8 mouse cellular contexts compared by ENCODE assay signal in genomic region chr7:43671064-43671808, GRCm38 (mm10). TPM values are rescaled to one million over a fixed set of nuclear protein-coding genes. Genes with fewer than 3 reads are reported as not detected.
DNase-seq lines count a peak whose midpoint lies in the region; ATAC-seq and TF ChIP-seq lines count a peak whose summit lies in the region.

No protein-coding gene starts in this region.

- peaks cover 14% of the 10 kb centered on the region for H3K4me1 ChIP-seq in testis, adult 2 months (ENCODE audit: control insufficient read depth, insufficient read depth, low read length)
- peaks cover 9% of the 10 kb centered on the region for H3K4me1 ChIP-seq in liver, embryonic 11.5 days (replicated peaks; ENCODE audit: control insufficient read depth, insufficient read depth, low read length)
- peaks cover 9% of the 10 kb centered on the region; the same call in 1 of the 2 replicates for H3K4me1 ChIP-seq in stomach, embryonic 16.5 days (ENCODE audit: control insufficient read depth, insufficient read depth, low read length)

- peak overlapping the region; percentile 73 for H3K4me2 ChIP-seq in liver, embryonic 11.5 days
- H3K4me2 ChIP-seq in stomach, embryonic 16.5 days (ENCODE audit: low read depth, low read length), result peak overlapping the region; percentile 53

- ATAC-seq in liver, embryonic 11.5 days (replicated peaks; ENCODE audit: low FRiP score), result peak; percentile 9; the same call in 1 of the 2 replicates
- peak; percentile 3; the same call in 1 of the 2 replicates for ATAC-seq in stomach, embryonic 16.5 days (ENCODE audit: insufficient read depth, low FRiP score)

- no peaks in the 10 kb centered on the region for H3K36me3 ChIP-seq in testis, adult 2 months (ENCODE audit: control insufficient read depth, insufficient read depth, low read length)
- H3K36me3 ChIP-seq in liver, embryonic 11.5 days (ENCODE audit: control insufficient read depth, insufficient read depth, low read length), result peaks cover 15% of the 10 kb centered on the region; the same call in 1 of the 2 replicates
- peaks cover 20% of the 10 kb centered on the region for H3K36me3 ChIP-seq in stomach, embryonic 16.5 days (ENCODE audit: control insufficient read depth, insufficient read depth, low read length)

- peak overlapping the region; percentile 1; the same call in 1 of the 2 replicates for H3K27ac ChIP-seq in testis, adult 2 months (ENCODE audit: control insufficient read depth, insufficient read depth, low read depth, low read length)
- no peak overlapping the region for H3K27ac ChIP-seq in liver, embryonic 11.5 days (ENCODE audit: low read depth, low read length)
- H3K27ac ChIP-seq in stomach, embryonic 16.5 days (ENCODE audit: low read length), result peak overlapping the region; percentile 47

- WGBS in liver, embryonic 11.5 days, result 66% methylated on average over 11 of the region's 11 CpGs
- WGBS in stomach, embryonic 16.5 days, result 65% methylated on average over 11 of the region's 11 CpGs

- no peaks in the 10 kb centered on the region for H3K27me3 ChIP-seq in testis, adult 2 months (ENCODE audit: control insufficient read depth, insufficient read depth, low read length)
- H3K27me3 ChIP-seq in liver, embryonic 11.5 days (replicated peaks; ENCODE audit: control insufficient read depth, insufficient read depth, low read length), result no peaks in the 10 kb centered on the region
- H3K27me3 ChIP-seq in stomach, embryonic 16.5 days (ENCODE audit: control insufficient read depth, insufficient read depth, low read length), result no peaks in the 10 kb centered on the region

- peak overlapping the region; percentile 90 for H3K4me3 ChIP-seq in testis, adult 2 months (ENCODE audit: control insufficient read depth, low read depth, low read length)
- H3K4me3 ChIP-seq in liver, embryonic 11.5 days (ENCODE audit: low read depth, low read length), result peak overlapping the region; percentile 80
- H3K4me3 ChIP-seq in stomach, embryonic 16.5 days (replicated peaks; ENCODE audit: low read length), result peak overlapping the region; percentile 76

- H3K9ac ChIP-seq in liver, embryonic 11.5 days (ENCODE audit: low read depth, low read length), result peak overlapping the region; percentile 87
- H3K9ac ChIP-seq in stomach, embryonic 16.5 days (ENCODE audit: low read length), result peak overlapping the region; percentile 65

- DNase-seq in cerebellum, adult 9-10 months, result peak; percentile 60
- no peak for DNase-seq in cerebellum, postnatal 36 days
- DNase-seq in testis, postnatal 14 days (ENCODE audit: low spot score), result no peak
- no peak for DNase-seq in liver, embryonic 11.5 days (ENCODE audit: low spot score)
- no peak for DNase-seq in spleen, adult 18-20 months
- no peak for DNase-seq in gastrocnemius, postnatal 14 days

- no peak for TF ChIP-seq CTCF in testis, adult 2 months (IDR thresholded peaks at IDR 0.05; ENCODE audit: control insufficient read depth, insufficient read depth, insufficient replicate concordance, low read depth, low read length)

- intact Hi-C loops in gastrocnemius, postnatal 14 days (cut with DNase I; ENCODE audit: low total_unique reads), result no loop called here

- H3K9me3 ChIP-seq in liver, embryonic 11.5 days (ENCODE audit: control insufficient read depth, low read length), result no peaks in the 10 kb centered on the region
- H3K9me3 ChIP-seq in stomach, embryonic 16.5 days (replicated peaks; ENCODE audit: control insufficient read depth, low read length), result peaks cover 5% of the 10 kb centered on the region; the same call in 1 of the 2 replicates

- no peak for TF ChIP-seq POLR2A in testis, adult 2 months (IDR thresholded peaks at IDR 0.05; ENCODE audit: control insufficient read depth, low read depth, low read length)

RNA-seq across cellular contexts. Expression of gene Ctu1, which starts 0.6 kb away (rescaled TPM):
- polyA plus RNA-seq in testis, adult 2 months (2012; rRNA removed), result 0.74 and 1.2 TPM in 2 replicates
- 7.5 and 8.7 TPM in 2 replicates for polyA plus RNA-seq in liver, embryonic 11.5 days (2014; fragmentation: Nextera tagmentation; extraction: Ambion mirVana)
- polyA plus RNA-seq in stomach, embryonic 16.5 days (2015; fragmentation: Nextera tagmentation; extraction: Ambion mirVana), result 11.7 and 12.2 TPM in 2 replicates
- total RNA-seq in gastrocnemius, postnatal 14 days (2021), result 1 to 10 TPM; 2.2 to 2.9 TPM

RNA-seq across cellular contexts. Expression of gene Siglece, which starts 11.3 kb away (rescaled TPM):
- 4.7 and 6.1 TPM in 2 replicates for polyA plus RNA-seq in testis, adult 2 months (2012; rRNA removed)
- 0.79 and 0.90 TPM in 2 replicates for polyA plus RNA-seq in liver, embryonic 11.5 days (2014; fragmentation: Nextera tagmentation; extraction: Ambion mirVana)
- polyA plus RNA-seq in stomach, embryonic 16.5 days (2015; fragmentation: Nextera tagmentation; extraction: Ambion mirVana), result 2.2 and 2.6 TPM in 2 replicates
- total RNA-seq in gastrocnemius, postnatal 14 days (2021), result under 1 TPM; 0.78 to 0.80 TPM

RNA-seq across cellular contexts. Expression of gene Klk14, which starts 19.0 kb away (rescaled TPM):
- polyA plus RNA-seq in testis, adult 2 months (2012; rRNA removed), result 0.23 and 0.40 TPM in 2 replicates
- 0.18 TPM in 1 of 2 replicates, not detected in the other for polyA plus RNA-seq in liver, embryonic 11.5 days (2014; fragmentation: Nextera tagmentation; extraction: Ambion mirVana)
- polyA plus RNA-seq in stomach, embryonic 16.5 days (2015; fragmentation: Nextera tagmentation; extraction: Ambion mirVana), result 0.28 and 1.1 TPM in 2 replicates
- not detected for total RNA-seq in gastrocnemius, postnatal 14 days (2021)

RNA-seq across cellular contexts. Expression of gene Ceacam18, which starts 36.7 kb away (rescaled TPM):
- polyA plus RNA-seq in testis, adult 2 months (2012; rRNA removed), result 0.16 TPM in 1 of 2 replicates, not detected in the other
- polyA plus RNA-seq in liver, embryonic 11.5 days (2014; fragmentation: Nextera tagmentation; extraction: Ambion mirVana), result not detected in 2 replicates
- 1.0 and 1.4 TPM in 2 replicates for polyA plus RNA-seq in stomach, embryonic 16.5 days (2015; fragmentation: Nextera tagmentation; extraction: Ambion mirVana)
- not detected for total RNA-seq in gastrocnemius, postnatal 14 days (2021)

RNA-seq across cellular contexts. Expression of gene Klk13, which starts 41.1 kb away (rescaled TPM):
- not detected in 2 replicates for polyA plus RNA-seq in testis, adult 2 months (2012; rRNA removed)
- polyA plus RNA-seq in liver, embryonic 11.5 days (2014; fragmentation: Nextera tagmentation; extraction: Ambion mirVana), result 0.44 and 0.56 TPM in 2 replicates
- polyA plus RNA-seq in stomach, embryonic 16.5 days (2015; fragmentation: Nextera tagmentation; extraction: Ambion mirVana), result 17.6 and 46.1 TPM in 2 replicates
- total RNA-seq in gastrocnemius, postnatal 14 days (2021), result not detected
